Mouse (Mus musculus) layer of hippocampus, postnatal 10 days (tissue): ENCODE results near the gene Fam129c. TPM values are rescaled to one million over a fixed set of nuclear protein-coding genes. Genes with fewer than 3 reads are reported as not detected.

Experiments
- DNase-seq, 2 experiments: peaks; one replicate each; pipeline ENCODE4 v3.0.0; 2021; ENCODE audit warnings: low spot score in 2 of 2
- microRNA-seq, 2 experiments: library from miRNA; unstranded; fragments of <30 nt; microRNA quantifications; one replicate each; pipeline ENCODE4 v1.2.0; 2021
- total RNA-seq, 2 experiments: library from RNA; stranded (reverse); gene quantifications; 2 replicates each; pipeline ENCODE4 v1.2.3; 2021

Fam129c gene
- total RNA-seq, 2 experiments from 2014 or later, result 4.6 to 5.8 TPM

DNA sequence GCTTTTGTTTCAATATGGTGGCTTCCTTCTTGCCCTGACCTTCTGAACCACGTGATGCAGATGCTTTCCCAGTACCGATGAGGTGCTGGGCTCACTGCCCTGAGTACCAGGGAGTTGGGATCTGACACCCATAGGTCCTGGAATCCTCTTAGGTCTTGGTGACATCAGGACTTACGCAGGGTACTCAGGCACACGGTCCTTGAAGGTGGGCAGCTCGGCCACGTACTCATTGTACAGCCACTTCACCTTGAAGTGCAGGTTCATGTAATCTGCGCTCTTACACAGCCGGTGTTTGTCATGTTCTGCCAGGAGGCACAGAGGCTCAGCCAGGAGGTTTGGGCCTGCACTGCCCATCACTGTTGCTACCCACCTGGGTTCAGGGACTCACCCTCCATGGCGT is 48.1 kb downstream of the Fam129c start:
- no peak for DNase-seq

DNA sequence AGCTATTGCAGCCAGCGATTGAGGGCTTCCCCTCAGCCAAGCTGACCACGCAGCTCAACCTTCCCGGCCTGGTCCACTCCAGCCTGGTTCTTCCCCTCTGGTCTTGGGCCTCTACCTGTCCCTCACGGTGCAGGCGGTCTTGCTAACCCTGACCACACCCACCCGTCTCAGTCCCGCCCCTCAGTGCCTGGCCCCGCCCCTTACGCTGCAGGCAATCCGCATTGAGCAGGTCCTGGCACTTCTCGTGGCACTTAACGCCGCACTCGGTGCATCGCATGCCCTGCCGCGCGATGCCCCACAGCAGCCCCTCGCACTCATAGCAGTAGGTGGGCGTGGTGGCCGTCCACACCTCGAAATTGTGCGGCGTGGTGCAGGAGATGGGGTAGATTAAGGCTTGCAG is 57.2 kb downstream of the Fam129c start:
- no peak for DNase-seq

Small RNAs within 50 kb of the gene (microRNA-seq; reads per million reads assigned to microRNA genes)
- 17.6 to 23.9 reads per million in 2 experiments for gene Mir6769b

Other genes starting within 250 kb of the Fam129c start
- 100 to 1,000 TPM in 1 of 2 experiments, 10 to 100 TPM in 1; 97.9 to 108 TPM for gene Use1, start 230.8 kb upstream of the Fam129c start, total RNA-seq
- 10 to 100 TPM; 17.2 to 17.6 TPM for gene Ocel1, start 226.3 kb upstream of the Fam129c start, total RNA-seq
- gene Nr2f6, start 215.7 kb upstream of the Fam129c start, total RNA-seq, result 10 to 100 TPM; 32.2 to 32.5 TPM
- gene Ushbp1, start 201.8 kb upstream of the Fam129c start, total RNA-seq, result 1 to 10 TPM; 6.7 to 7.3 TPM
- 10 to 100 TPM; 78.7 to 82.2 TPM for gene Babam1, start 200.8 kb upstream of the Fam129c start, total RNA-seq
- gene Ankle1, start 191.6 kb upstream of the Fam129c start, total RNA-seq, result 1 to 10 TPM; 2.2 to 2.7 TPM
- 100 to 1,000 TPM; 145 to 159 TPM for gene Abhd8, start 134.0 kb upstream of the Fam129c start, total RNA-seq
- 10 to 100 TPM; 59.5 to 69.2 TPM for gene Mrpl34, start 132.7 kb upstream of the Fam129c start, total RNA-seq
- gene Dda1, start 128.4 kb upstream of the Fam129c start, total RNA-seq, result 100 to 1,000 TPM; 128 to 130 TPM
- 10 to 100 TPM; 64.3 to 71.5 TPM for gene Ano8, start 111.7 kb upstream of the Fam129c start, total RNA-seq
- 10 to 100 TPM; 26.4 to 29.4 TPM for gene Gtpbp3, start 109.5 kb upstream of the Fam129c start, total RNA-seq
- 1 to 10 TPM; 8.1 to 9.2 TPM for gene Plvap, start 85.9 kb upstream of the Fam129c start, total RNA-seq
- gene Ccdc194, start 71.9 kb upstream of the Fam129c start, total RNA-seq, result not detected
- 1 to 10 TPM; 4.1 to 4.8 TPM for gene Bst2, start 60.2 kb upstream of the Fam129c start, total RNA-seq
- 10 to 100 TPM; 36.9 to 40.7 TPM for gene Mvb12a, start 54.7 kb upstream of the Fam129c start, total RNA-seq
- gene Tmem221, start 38.8 kb upstream of the Fam129c start, total RNA-seq, result not detected
- not detected for gene Nxnl1, start 31.0 kb upstream of the Fam129c start, total RNA-seq
- 10 to 100 TPM; 76.8 to 92.7 TPM for gene Slc27a1, start 28.8 kb upstream of the Fam129c start, total RNA-seq
- gene Pgls, start 5.5 kb upstream of the Fam129c start, total RNA-seq, result 10 to 100 TPM; 75.1 to 81.0 TPM
- 10 to 100 TPM; 65.8 to 77.0 TPM for gene Colgalt1, start 13.3 kb downstream of the Fam129c start, total RNA-seq
- gene Unc13a, start 74.1 kb downstream of the Fam129c start, total RNA-seq, result 100 to 1,000 TPM; 242 to 246 TPM
- 1 to 10 TPM; 7.7 to 7.8 TPM for gene Jak3, start 78.6 kb downstream of the Fam129c start, total RNA-seq
- 1 to 10 TPM; 2.3 to 2.4 TPM for gene Insl3, start 91.6 kb downstream of the Fam129c start, total RNA-seq
- under 1 TPM; 0.42 to 0.64 TPM for gene B3gnt3, start 104.1 kb downstream of the Fam129c start, total RNA-seq
- 100 to 1,000 TPM; 111 to 119 TPM for gene Fcho1, start 128.1 kb downstream of the Fam129c start, total RNA-seq